Mouse (Mus musculus): Measurements from ENCODE around the gene Bcdin3d. TPM values are rescaled to one million over a fixed set of nuclear protein-coding genes. Genes with fewer than 3 reads are reported as not detected.

The Bcdin3d gene
- 11.6 and 12.4 TPM in 2 replicates for polyA plus RNA-seq (2012; rRNA removed)

- peak within 1 kb of the TSS; percentile 61 for H3K27ac ChIP-seq (ENCODE audit: insufficient read depth, low read length)
- H3K4me1 ChIP-seq (ENCODE audit: control insufficient read depth, insufficient read depth, low read length) = peaks cover 2% of the 10 kb centered on the region; the same call in 1 of the 2 replicates
- whole genome bisulfite sequencing = under 1% methylated on average over 26 of the region's 26 CpGs
- peak; percentile 86 to 87 for DNase-seq
- H3K4me3 ChIP-seq (replicated peaks; ENCODE audit: insufficient read depth, low read depth, low read length) = peak within 1 kb of the TSS; percentile 91
- H3K27me3 ChIP-seq (ENCODE audit: control insufficient read depth, insufficient read depth, low read length) = no peaks in the 10 kb centered on the region
- TF ChIP-seq POLR2A (IDR thresholded peaks at IDR 0.05; ENCODE audit: borderline replicate concordance, insufficient read depth, low read length) (peak; percentile 69; the same call in 1 of the 2 replicates), CTCF (IDR thresholded peaks at IDR 0.05; ENCODE audit: borderline replicate concordance, insufficient read depth, low read depth, low read length) (peak; percentile 32; the same call in 1 of the 2 replicates)
Observed at GRCm38 (mm10) chr15:99474576-99474926, at the start of gene Bcdin3d. Gene Bcdin3d, minus strand, starts transcription at chr15:99474730.

DNA sequence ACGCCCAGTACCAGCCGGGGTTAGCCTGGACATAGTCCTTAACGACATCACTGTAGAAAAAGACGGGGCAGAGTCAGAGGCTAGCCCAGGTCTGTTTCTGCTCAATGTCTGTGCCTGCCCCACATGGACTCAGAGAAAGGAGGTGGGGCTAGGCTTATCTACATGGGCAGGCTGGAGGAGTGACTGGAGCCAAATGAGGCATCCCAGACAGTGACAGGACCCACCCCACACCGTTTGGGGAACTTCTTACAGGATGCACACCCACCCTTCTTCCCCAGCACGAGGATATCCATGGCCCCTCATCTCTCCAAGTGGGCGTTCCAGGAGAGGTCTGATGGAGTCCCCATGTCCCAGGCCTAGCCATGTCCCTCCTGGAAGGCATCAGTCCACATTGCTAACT lies 45.8 kb upstream of the Bcdin3d start:
- H3K4me1 ChIP-seq (ENCODE audit: control insufficient read depth, insufficient read depth, low read length) = peaks cover 67% of the 10 kb centered on the region
- no peak for TF ChIP-seq POLR2A (IDR thresholded peaks at IDR 0.05; ENCODE audit: borderline replicate concordance, insufficient read depth, low read length)
- no peak overlapping the region for H3K27ac ChIP-seq (ENCODE audit: insufficient read depth, low read length)
- no peak for DNase-seq
- no peak overlapping the region for H3K4me3 ChIP-seq (replicated peaks; ENCODE audit: insufficient read depth, low read depth, low read length)
- H3K27me3 ChIP-seq (ENCODE audit: control insufficient read depth, insufficient read depth, low read length) = no peaks in the 10 kb centered on the region
- 49% methylated on average over 7 of the region's 7 CpGs for WGBS

DNA sequence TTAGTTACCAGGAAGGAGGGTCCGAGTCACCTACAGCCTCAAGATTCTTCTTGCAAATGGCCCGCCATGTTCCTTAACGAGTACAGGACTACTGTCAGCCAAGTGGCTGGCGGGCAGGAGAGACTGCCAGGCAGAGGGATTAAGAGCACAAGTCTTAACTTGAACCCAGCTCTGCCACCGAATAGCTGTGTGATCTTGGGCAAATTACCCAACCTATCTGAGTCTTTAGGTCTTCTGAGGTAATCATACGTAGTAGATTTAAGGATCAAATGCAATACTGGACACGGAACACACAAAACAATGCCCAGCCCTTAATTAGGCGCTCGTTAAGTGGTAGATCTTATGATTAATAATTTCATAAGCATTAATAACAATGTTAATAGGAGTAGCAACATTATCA lies 45.1 kb upstream of the Bcdin3d start:
- Histone ChIP-seq H3K27me3 (ENCODE audit: control insufficient read depth, insufficient read depth, low read length) (no peaks in the 10 kb centered on the region), H3K27ac (ENCODE audit: insufficient read depth, low read length) (no peak overlapping the region), H3K4me3 (replicated peaks; ENCODE audit: insufficient read depth, low read depth, low read length) (no peak overlapping the region), H3K4me1 (ENCODE audit: control insufficient read depth, insufficient read depth, low read length) (peaks cover 66% of the 10 kb centered on the region)
- peak in 1 of 2 experiments; percentile 20 for DNase-seq
- TF ChIP-seq CTCF (IDR thresholded peaks at IDR 0.05; ENCODE audit: borderline replicate concordance, insufficient read depth, low read depth, low read length) = no peak
- no peak for TF ChIP-seq POLR2A (IDR thresholded peaks at IDR 0.05; ENCODE audit: borderline replicate concordance, insufficient read depth, low read length)
- WGBS = 76% methylated on average over 9 of the region's 9 CpGs

DNA sequence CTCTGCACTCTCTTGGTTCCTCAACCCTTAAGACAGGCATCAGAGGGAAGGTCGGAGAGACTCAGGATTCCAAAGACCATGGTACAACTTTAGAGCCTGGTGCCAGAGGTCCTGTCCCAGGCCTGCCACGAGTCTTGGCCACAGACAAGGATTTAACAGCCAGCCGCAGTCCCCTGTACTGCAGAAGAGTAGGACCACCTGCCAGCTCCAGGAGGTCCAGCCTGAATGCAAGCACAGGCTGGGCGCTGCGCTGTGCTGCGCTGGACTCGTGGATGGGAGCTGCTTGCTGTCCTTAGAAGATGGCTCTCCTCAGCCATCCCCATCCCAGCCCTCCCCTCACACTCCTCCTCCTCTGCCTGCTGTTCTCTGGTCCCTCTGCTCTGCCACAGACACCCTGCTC lies 43.2 kb upstream of the Bcdin3d start:
- WGBS = 36% methylated on average over 7 of the region's 7 CpGs
- no peaks in the 10 kb centered on the region for H3K27me3 ChIP-seq (ENCODE audit: control insufficient read depth, insufficient read depth, low read length)
- TF ChIP-seq CTCF (IDR thresholded peaks at IDR 0.05; ENCODE audit: borderline replicate concordance, insufficient read depth, low read depth, low read length) (no peak), POLR2A (IDR thresholded peaks at IDR 0.05; ENCODE audit: borderline replicate concordance, insufficient read depth, low read length) (no peak)
- H3K4me1 ChIP-seq (ENCODE audit: control insufficient read depth, insufficient read depth, low read length) = peaks cover 79% of the 10 kb centered on the region
- DNase-seq = no peak
- H3K27ac ChIP-seq (ENCODE audit: insufficient read depth, low read length) = no peak overlapping the region
- no peak overlapping the region for H3K4me3 ChIP-seq (replicated peaks; ENCODE audit: insufficient read depth, low read depth, low read length)

GRCm38 (mm10) chr15:99516715-99517114 lies 42.2 kb upstream of the Bcdin3d start:
- 67% methylated on average over 8 of the region's 8 CpGs for WGBS
- H3K4me1 ChIP-seq (ENCODE audit: control insufficient read depth, insufficient read depth, low read length) = peaks cover 79% of the 10 kb centered on the region
- no peaks in the 10 kb centered on the region for H3K27me3 ChIP-seq (ENCODE audit: control insufficient read depth, insufficient read depth, low read length)

DNA sequence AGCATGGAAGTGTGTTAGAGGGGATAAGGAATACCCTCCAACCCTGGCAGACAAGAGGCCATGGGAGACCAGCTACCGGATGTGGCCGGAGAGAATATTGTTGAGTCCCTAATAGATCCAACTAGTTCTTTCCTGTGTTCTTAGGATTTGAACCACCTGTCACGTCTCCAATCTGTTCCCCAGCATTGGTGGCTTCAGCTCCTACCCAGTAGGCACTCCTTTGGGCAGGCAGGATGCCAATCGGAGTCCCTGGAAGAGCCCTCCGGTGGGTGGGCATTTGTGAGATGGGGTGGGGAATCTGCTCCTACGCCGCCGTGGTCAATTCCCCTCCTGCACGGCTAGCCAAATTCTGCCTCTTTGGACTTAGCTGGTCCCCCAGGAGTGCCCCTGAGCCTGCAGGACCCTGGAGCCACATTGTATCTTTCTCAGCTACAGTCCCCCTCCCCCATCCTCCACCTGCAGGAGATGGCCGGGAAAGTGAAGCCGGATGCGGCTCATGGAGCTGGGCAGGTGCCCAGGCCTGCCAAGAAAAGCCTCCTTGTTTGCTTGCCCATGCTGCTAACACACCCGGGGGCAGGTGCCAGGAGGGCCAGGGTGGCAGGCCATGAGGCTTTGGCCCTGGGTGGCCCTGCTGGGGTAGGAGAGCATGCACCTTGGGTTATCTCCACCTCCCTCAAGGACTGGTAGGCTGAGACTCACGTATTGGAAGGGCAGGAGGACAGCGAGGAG lies 37.4 kb upstream of the Bcdin3d start:
- WGBS = 9% methylated on average over 15 of the region's 15 CpGs
- TF ChIP-seq POLR2A (IDR thresholded peaks at IDR 0.05; ENCODE audit: borderline replicate concordance, insufficient read depth, low read length) (no peak), CTCF (IDR thresholded peaks at IDR 0.05; ENCODE audit: borderline replicate concordance, insufficient read depth, low read depth, low read length) (no peak)
- Histone ChIP-seq H3K4me1 (ENCODE audit: control insufficient read depth, insufficient read depth, low read length) (peaks cover 55% of the 10 kb centered on the region), H3K4me3 (replicated peaks; ENCODE audit: insufficient read depth, low read depth, low read length) (no peak overlapping the region), H3K27me3 (ENCODE audit: control insufficient read depth, insufficient read depth, low read length) (no peaks in the 10 kb centered on the region), H3K27ac (ENCODE audit: insufficient read depth, low read length) (peak overlapping the region; percentile 95)
- peak; percentile 78 to 84 for DNase-seq

More at GRCm38 (mm10) chr15:99516715-99517114, 42.2 kb upstream of the Bcdin3d start:
- peak overlapping the region; percentile 7; the same call in 1 of the 2 replicates for H3K27ac ChIP-seq (ENCODE audit: insufficient read depth, low read length)
- TF ChIP-seq CTCF (IDR thresholded peaks at IDR 0.05; ENCODE audit: borderline replicate concordance, insufficient read depth, low read depth, low read length) (no peak), POLR2A (IDR thresholded peaks at IDR 0.05; ENCODE audit: borderline replicate concordance, insufficient read depth, low read length) (no peak)
- H3K4me3 ChIP-seq (replicated peaks; ENCODE audit: insufficient read depth, low read depth, low read length) = no peak overlapping the region
- DNase-seq = no peak

DNA sequence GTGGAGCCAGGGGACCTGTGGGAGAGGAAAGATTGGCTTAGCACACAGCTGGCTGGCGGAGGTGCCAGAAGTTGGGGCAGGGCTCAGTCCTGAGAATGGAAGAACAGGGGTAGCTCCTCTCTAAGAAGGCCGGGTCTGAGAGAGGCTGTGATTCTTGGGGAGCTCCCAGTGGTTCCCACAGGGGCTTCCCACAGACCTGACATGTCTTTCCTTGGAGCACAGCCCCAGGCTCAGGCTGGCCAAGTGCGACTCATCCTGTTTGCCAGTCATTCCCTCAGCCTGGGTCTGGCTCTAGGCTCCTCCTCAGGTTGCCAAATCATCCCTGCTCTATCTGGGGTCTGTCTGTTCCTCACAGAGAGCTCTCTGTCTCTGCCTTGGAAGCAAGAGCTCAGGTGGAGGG lies 36.1 kb upstream of the Bcdin3d start:
- DNase-seq = peak in 1 of 2 experiments; percentile 31
- no peak overlapping the region for H3K4me3 ChIP-seq (replicated peaks; ENCODE audit: insufficient read depth, low read depth, low read length)
- H3K4me1 ChIP-seq (ENCODE audit: control insufficient read depth, insufficient read depth, low read length) = peaks cover 53% of the 10 kb centered on the region
- WGBS = 21% methylated on average over 3 of the region's 3 CpGs
- no peaks in the 10 kb centered on the region for H3K27me3 ChIP-seq (ENCODE audit: control insufficient read depth, insufficient read depth, low read length)
- TF ChIP-seq CTCF (IDR thresholded peaks at IDR 0.05; ENCODE audit: borderline replicate concordance, insufficient read depth, low read depth, low read length) (no peak), POLR2A (IDR thresholded peaks at IDR 0.05; ENCODE audit: borderline replicate concordance, insufficient read depth, low read length) (no peak)
- no peak overlapping the region for H3K27ac ChIP-seq (ENCODE audit: insufficient read depth, low read length)

- 82% methylated on average over 7 of the region's 7 CpGs for WGBS
- H3K27me3 ChIP-seq (ENCODE audit: control insufficient read depth, insufficient read depth, low read length) = no peaks in the 10 kb centered on the region
- H3K4me1 ChIP-seq (ENCODE audit: control insufficient read depth, insufficient read depth, low read length) = peaks cover 59% of the 10 kb centered on the region
- H3K27ac ChIP-seq (ENCODE audit: insufficient read depth, low read length) = no peak overlapping the region
- H3K4me3 ChIP-seq (replicated peaks; ENCODE audit: insufficient read depth, low read depth, low read length) = no peak overlapping the region
- no peak for DNase-seq
- TF ChIP-seq CTCF (IDR thresholded peaks at IDR 0.05; ENCODE audit: borderline replicate concordance, insufficient read depth, low read depth, low read length) (no peak), POLR2A (IDR thresholded peaks at IDR 0.05; ENCODE audit: borderline replicate concordance, insufficient read depth, low read length) (no peak)
Observed at GRCm38 (mm10) chr15:99509840-99510239, 35.3 kb upstream of the Bcdin3d start.
